Mouse (Mus musculus) ES-E14 (cell line): ENCODE results near the gene Hydin. TPM values are rescaled to one million over a fixed set of nuclear protein-coding genes. Genes with fewer than 3 reads are reported as not detected.

ENCODE experiments used
- DNase-seq: peaks from one replicate; pipeline ENCODE4 v3.0.0-alpha.2; 2013; ENCODE audit warnings: low read depth, low spot score
- H3K27ac ChIP-seq: 2 replicates; pipeline ENCODE4 v1.5.1; 2012; ENCODE audit warnings: low read depth, mild to moderate bottlenecking, low read length, moderate library complexity, mixed read lengths; ENCODE audit not compliant: poor library complexity, insufficient read depth, severe bottlenecking
- H3K36me3 ChIP-seq: 2 replicates; pipeline ENCODE4 v1.6.1; 2012; ENCODE audit warnings: mild to moderate bottlenecking, low read length, moderate library complexity, mixed read lengths; ENCODE audit not compliant: control insufficient read depth, poor library complexity, insufficient read depth, severe bottlenecking
- H3K4me1 ChIP-seq, 2 experiments: fragments of 150-350 bp in 1 of 2; sonication (generic) in 1 of 2; 2 replicates each; pipeline ENCODE4 v1.6.1; 2012; ENCODE audit warnings: low read length in 2 of 2, mild to moderate bottlenecking in 1 of 2, mixed read lengths in 1 of 2; ENCODE audit not compliant: control insufficient read depth in 2 of 2, insufficient read depth in 2 of 2, poor library complexity in 1 of 2
- H3K4me3 ChIP-seq, 2 experiments: fragments of 150-350 bp in 1 of 2; sonication (generic) in 1 of 2; 2 replicates each; pipeline ENCODE4 v1.5.1; 2012; ENCODE audit warnings: low read length in 2 of 2, low read depth in 1 of 2, mild to moderate bottlenecking in 1 of 2, mixed read lengths in 1 of 2; ENCODE audit not compliant: insufficient read depth in 1 of 2, poor library complexity in 1 of 2, severe bottlenecking in 1 of 2
- H3K9ac ChIP-seq: 2 replicates; pipeline ENCODE4 v1.6.1; 2012; ENCODE audit warnings: low read depth, mild to moderate bottlenecking, low read length, mixed read lengths; ENCODE audit not compliant: poor library complexity, insufficient read depth, severe bottlenecking
- H3K9me3 ChIP-seq: fragments of 150-350 bp; sonication (generic); 2 replicates; pipeline ENCODE4 v1.6.1; 2012; ENCODE audit warnings: low read depth, mild to moderate bottlenecking, low read length; ENCODE audit not compliant: control insufficient read depth, insufficient read depth
- CHD2 ChIP-seq: IDR thresholded peaks from 2 replicates; pipeline ENCODE4 v1.6.1; 2014; ENCODE audit warnings: mild to moderate bottlenecking, low read depth, low read length, inconsistent platforms
- HCFC1 ChIP-seq: IDR thresholded peaks from 2 replicates; pipeline ENCODE4 v1.6.1; 2012; ENCODE audit warnings: low read length, inconsistent platforms, borderline replicate concordance; ENCODE audit not compliant: insufficient read depth
- MAFK ChIP-seq: IDR thresholded peaks from 2 replicates; pipeline ENCODE4 v1.6.1; 2014; ENCODE audit warnings: mild to moderate bottlenecking, low read depth, low read length, inconsistent platforms; ENCODE audit not compliant: insufficient read depth
- ZC3H11A ChIP-seq: IDR thresholded peaks from 2 replicates; pipeline ENCODE4 v1.6.1; 2012; ENCODE audit warnings: low read depth, mild to moderate bottlenecking, inconsistent platforms, low read length, borderline replicate concordance
- ZNF384 ChIP-seq: IDR thresholded peaks from 2 replicates; pipeline ENCODE4 v1.6.1; 2012; ENCODE audit warnings: low read depth, low read length, inconsistent platforms
- in situ Hi-C, 2 experiments: fragments of 600-800 bp; cut with MboI; formaldehyde crosslinking; loops; one replicate each; pipeline ENCODE4 v1.15.1; 2025; ENCODE audit warnings: low sequenced_read_pairs in 2 of 2, inconsistent platforms in 1 of 2; ENCODE audit not compliant: unreplicated experiment in 2 of 2
- total RNA-seq: library from RNA; depleted of rRNA; stranded (reverse); fragments of 300-350 nt; gene quantifications from 2 replicates; pipeline ENCODE4 v1.2.3, GENCODE M21; 2012

The Hydin gene
- total RNA-seq, 1 experiment: 1.0 TPM

- Histone ChIP-seq H3K9ac (no peak overlapping the region), H3K27ac (no peak overlapping the region), H3K36me3 (no peaks in the 10 kb centered on the region), H3K4me1 (no peaks in the 10 kb centered on the region), H3K4me3 (no peak overlapping the region), H3K9me3 (0 out of 2 replicates have a peak, but pooled peaks cover 2% of the 10 kb centered on the region)
- no peak for TF ChIP-seq ZNF384
- no peak for TF ChIP-seq HCFC1
- no peak for TF ChIP-seq ZC3H11A
- no peak for TF ChIP-seq MAFK
- TF ChIP-seq CHD2: no peak
- no peak for DNase-seq
- in situ Hi-C loops: no loop called here
These were observed 72.7 kb downstream of the Hydin start for GRCm38 (mm10) chr8:110339447-110339846.

GRCm38 (mm10) chr8:110340090-110340703, 73.4 kb downstream of the Hydin start:
- Histone ChIP-seq H3K36me3 (no peaks in the 10 kb centered on the region), H3K9ac (no peak overlapping the region), H3K4me1 (no peaks in the 10 kb centered on the region), H3K9me3 (0 out of 2 replicates have a peak, but pooled peaks cover 2% of the 10 kb centered on the region), H3K27ac (no peak overlapping the region), H3K4me3 (no peak overlapping the region)
- DNase-seq: no peak
- TF ChIP-seq ZNF384 (no peak), ZC3H11A (no peak), MAFK (no peak), HCFC1 (no peak), CHD2 (no peak)
- in situ Hi-C loops: no loop called here

- no peaks in the 10 kb centered on the region for H3K36me3 ChIP-seq
- H3K4me1 ChIP-seq: no peaks in the 10 kb centered on the region
- no peaks in the 10 kb centered on the region for H3K9me3 ChIP-seq
- TF ChIP-seq ZNF384 (no peak), MAFK (no peak), CHD2 (no peak), ZC3H11A (no peak), HCFC1 (no peak)
- no peak overlapping the region for H3K4me3 ChIP-seq
- in situ Hi-C loops: no loop called here
- H3K27ac ChIP-seq: no peak overlapping the region
- DNase-seq: no peak
- no peak overlapping the region for H3K9ac ChIP-seq
These were observed 79.1 kb downstream of the Hydin start for GRCm38 (mm10) chr8:110345697-110346394.

GRCm38 (mm10) chr8:110346915-110347314, 80.1 kb downstream of the Hydin start:
- no peak for TF ChIP-seq HCFC1
- TF ChIP-seq MAFK: no peak
- no peak for TF ChIP-seq ZNF384
- TF ChIP-seq ZC3H11A: no peak
- TF ChIP-seq CHD2: no peak
- H3K36me3 ChIP-seq: no peaks in the 10 kb centered on the region
- in situ Hi-C loops: no loop called here
- H3K9ac ChIP-seq: no peak overlapping the region
- H3K9me3 ChIP-seq: no peaks in the 10 kb centered on the region
- H3K4me3 ChIP-seq: no peak overlapping the region
- no peak for DNase-seq
- no peak overlapping the region for H3K27ac ChIP-seq
- no peaks in the 10 kb centered on the region for H3K4me1 ChIP-seq
